Mouse (Mus musculus) adrenal gland, adult (tissue): ENCODE measurements around the gene Cacna2d3.

Experiments used
- DNase-seq, 2 experiments: peaks; one replicate each; pipeline ENCODE4 v3.0.0; 2022 to 2023; ENCODE audit warnings: low spot score in 1 of 2; ENCODE audit not compliant: inconsistent age in 2 of 2

The Cacna2d3 gene

DNA sequence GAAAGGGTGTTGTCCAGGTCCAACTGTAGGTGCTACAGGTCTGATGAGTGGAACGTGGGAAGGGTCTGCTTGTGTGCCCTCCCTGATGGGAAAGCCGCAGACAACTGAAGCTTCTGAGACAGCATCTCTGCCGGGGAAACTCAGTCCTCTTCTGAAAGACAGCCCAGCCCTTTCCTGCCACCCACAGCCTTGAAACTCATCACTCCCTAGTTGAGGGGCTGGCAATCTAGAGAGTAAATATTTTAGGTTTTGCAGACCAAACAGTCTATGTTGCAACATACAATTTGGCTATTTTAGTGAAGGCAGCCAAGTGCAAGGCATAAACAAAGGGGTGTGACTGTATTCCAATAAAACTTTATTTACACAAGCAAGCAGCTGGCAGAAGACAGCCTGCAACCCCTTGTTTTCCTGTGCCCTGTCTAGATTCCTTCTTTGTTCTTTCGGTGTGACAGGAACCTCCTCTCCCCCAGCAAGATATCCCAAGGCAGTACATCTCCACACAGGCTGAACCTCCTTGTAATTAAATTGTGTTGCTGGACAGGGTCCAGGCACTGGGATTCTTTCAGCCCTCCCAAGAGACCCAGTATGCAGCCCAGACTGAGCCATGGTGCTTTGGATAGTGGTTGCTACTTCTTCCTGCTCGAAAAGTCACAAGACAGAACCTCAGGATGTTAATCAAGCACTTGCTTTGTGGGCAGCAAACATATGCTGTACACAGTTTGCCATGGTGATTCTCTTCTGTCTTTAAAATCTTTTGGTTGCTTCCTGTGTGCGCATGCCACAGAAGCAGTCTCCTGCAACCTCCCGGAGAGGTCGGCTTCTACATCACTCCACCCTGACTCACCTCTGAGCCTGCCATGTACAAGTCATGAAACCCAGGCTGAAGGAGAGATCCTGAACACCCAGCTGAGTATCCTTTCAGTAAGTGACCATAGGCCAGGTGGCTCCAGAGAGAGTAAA is 317.5 kb downstream of the Cacna2d3 start:
- DNase-seq, result no peak

DNA sequence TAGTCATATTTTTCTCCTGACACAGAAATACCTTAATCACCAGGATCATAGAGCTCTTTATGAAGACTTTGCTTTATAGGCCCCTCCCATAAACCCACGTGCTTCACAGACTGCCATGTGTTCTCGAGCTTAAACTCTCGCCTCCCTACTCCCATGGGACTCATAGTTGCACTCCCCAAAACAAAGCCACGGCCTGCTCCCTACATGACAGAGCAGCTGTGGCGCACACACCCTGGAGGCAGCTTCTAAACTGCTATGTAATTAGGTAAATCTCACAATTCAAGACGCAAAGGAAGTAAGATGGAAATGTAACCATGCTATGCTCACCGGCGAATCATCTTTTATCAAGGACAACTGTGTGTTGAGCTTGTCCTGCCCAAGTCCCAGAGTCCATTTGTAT is 319.2 kb downstream of the Cacna2d3 start:
- DNase-seq, result no peak

- no peak for DNase-seq
Measured at GRCm38 (mm10) chr14:29393786-29394185, 327.9 kb downstream of the Cacna2d3 start.

- no peak for DNase-seq
Measured at GRCm38 (mm10) chr14:29392851-29393250, 328.8 kb downstream of the Cacna2d3 start.

DNA sequence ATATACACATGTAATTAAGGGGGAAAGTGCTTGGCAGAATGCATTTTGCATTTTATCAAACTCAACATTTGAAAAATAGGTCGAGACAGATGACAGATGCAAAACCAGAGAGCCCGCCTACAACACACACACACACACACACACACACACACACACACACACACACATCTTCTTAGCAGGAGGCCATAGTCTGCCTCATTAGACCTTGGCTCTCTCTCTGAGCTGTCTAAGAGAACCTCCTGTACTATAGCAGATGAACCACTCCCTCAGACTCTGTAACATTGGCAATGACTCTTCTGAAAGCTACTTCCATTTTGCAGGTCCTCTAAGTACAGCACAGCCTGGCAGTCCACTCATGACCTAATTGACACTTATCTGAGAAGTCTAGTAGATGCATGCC is 330.2 kb downstream of the Cacna2d3 start:
- DNase-seq, result no peak

GRCm38 (mm10) chr14:29387761-29388160 is 333.9 kb downstream of the Cacna2d3 start:
- DNase-seq, result peak; percentile 60 to 92

- peak in 1 of 2 experiments; percentile 72 for DNase-seq
Measured at GRCm38 (mm10) chr14:29385500-29385899, 336.2 kb downstream of the Cacna2d3 start.

- no peak for DNase-seq
Measured at GRCm38 (mm10) chr14:29382786-29383185, 338.9 kb downstream of the Cacna2d3 start.

GRCm38 (mm10) chr14:29366911-29367310 is 354.8 kb downstream of the Cacna2d3 start:
- no peak for DNase-seq

DNA sequence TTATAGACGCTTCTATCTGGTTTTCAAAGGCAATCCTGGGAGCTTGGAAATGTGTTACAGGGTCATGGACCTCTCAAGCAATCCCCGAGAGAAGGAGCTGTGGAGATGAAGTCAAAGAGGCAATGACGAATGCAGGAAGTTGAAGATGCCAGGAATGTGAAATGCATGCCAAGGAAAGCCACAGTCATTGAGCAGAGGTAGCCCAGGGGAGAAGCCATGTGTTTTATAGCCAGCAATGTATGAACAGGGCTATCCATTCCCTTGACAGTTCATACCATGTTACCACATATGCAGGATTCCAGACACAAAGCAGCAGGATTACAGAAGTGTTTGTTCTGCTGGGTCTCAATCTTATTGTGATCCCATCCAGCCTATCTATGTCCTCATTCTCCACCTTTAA is 359.2 kb downstream of the Cacna2d3 start:
- no peak for DNase-seq

DNA sequence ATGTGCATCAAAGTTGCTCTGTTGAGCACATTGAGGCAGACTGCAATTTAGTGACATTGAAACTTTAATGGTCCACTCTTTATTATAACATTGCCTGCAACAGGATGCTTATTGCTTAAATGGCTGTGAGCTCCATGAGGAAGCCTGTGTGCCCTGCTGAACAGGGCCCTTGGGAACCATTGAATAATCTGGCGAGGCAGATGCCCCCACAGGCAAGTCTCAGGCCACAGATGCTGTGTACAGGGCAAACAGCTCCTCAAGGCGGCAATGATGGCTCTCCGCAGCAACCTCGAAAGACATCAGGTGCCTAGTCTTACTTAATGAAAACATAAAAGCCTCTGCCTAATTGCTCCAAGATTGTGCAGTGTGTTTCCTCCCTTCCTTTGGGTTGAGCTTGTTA is 371.0 kb downstream of the Cacna2d3 start:
- no peak for DNase-seq

DNA sequence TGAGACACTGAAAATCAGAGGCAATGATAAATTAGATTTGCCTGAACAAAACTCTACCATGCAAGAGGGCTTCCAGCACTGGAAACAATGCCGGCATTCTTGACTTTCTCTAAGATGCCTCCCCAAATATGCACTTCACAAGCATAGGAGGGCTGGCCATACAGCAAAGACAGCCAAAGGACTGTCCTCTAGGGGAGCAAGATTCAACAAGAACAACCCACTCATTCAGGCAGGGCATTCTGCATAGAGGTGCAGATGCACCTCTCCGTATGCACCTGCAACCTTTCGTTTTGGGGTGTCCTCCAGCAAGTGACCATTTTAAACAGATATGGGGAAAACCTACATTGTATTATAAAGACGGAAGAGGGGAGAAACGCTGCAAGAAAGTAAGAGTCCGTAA is 380.1 kb downstream of the Cacna2d3 start:
- DNase-seq, result no peak

DNA sequence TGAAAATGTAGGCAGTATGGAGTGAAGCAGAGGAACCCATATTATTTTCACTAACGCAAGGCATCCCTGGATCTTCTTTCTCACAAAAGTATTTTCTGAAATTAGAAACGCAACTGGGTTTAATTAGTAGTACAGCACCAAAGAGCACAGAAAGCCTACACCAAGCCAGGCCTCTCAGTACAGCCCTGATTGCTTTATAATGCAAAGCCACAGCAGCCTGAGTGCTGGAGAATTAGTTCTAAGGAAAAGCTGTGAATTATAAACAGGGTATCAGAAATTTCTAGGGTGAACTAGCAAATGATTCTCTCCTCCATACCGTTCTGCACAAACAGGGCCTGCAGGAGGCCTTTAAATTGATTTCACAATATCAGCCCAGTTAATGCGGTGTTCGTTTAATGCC is 380.9 kb downstream of the Cacna2d3 start:
- DNase-seq, result no peak

GRCm38 (mm10) chr14:29334897-29335296 is 386.8 kb downstream of the Cacna2d3 start:
- no peak for DNase-seq

DNA sequence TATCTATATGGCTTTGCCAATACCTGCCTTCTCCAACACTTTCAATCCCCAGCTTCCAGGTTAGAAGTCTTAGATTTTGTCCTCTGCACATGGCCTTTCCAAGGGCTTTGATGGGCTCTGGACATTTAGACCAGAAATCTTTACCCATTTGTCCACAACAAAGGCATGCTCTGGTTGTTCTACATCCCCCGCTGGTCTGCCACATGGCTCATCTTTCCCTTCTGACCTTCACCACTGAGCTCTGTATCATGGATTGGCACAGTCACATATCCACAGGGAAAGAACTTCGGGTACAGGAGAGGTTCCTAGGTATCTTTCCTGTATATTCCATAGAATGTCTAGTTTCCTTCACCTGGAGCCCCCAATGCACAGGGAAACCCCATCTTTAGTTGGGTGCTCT is 387.4 kb downstream of the Cacna2d3 start:
- DNase-seq, result no peak

DNA sequence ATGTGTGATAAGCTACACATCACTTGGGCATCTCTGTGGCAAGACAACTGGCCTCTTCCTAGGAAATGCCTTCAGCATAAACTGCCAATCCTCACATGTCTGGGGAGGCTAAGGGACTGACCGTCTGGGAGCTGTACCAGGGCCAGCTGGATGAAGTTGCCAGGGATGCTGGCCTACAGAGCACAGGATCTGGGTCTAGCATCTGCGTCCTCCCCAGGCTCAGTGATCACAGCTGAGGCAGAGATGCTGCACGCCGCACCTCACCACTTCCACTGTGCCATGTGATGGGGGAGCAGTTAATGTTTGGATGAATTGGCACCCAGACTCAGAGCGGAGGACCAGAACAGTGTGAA is 397.3 kb downstream of the Cacna2d3 start:
- DNase-seq, result no peak

- no peak for DNase-seq
Measured at GRCm38 (mm10) chr14:29323718-29324429, 397.8 kb downstream of the Cacna2d3 start.

DNA sequence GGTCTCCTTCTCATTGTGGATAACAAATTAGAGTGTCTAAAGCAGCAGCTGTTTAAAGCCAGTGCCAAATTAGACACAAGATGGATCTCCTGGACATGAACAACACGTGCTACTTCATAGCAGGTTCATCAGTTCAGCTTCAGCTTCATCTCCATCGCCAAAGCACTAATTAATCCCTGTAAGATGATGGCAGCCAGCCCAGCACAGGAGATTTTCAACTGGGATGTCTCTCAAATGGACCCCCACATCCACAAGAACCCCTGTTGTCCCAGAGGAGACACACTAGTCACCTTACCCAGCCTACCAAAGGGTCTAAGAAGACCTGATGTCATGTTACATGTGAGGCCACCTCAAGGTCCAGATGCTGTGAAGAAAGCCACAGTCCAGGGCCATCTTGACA is 408.2 kb downstream of the Cacna2d3 start:
- no peak for DNase-seq

- peak; percentile 11 to 27 for DNase-seq
Measured at GRCm38 (mm10) chr14:29305623-29306022, 416.0 kb downstream of the Cacna2d3 start.

GRCm38 (mm10) chr14:29296185-29296754 is 425.4 kb downstream of the Cacna2d3 start:
- DNase-seq, result no peak

GRCm38 (mm10) chr14:29278901-29279300 is 442.8 kb downstream of the Cacna2d3 start:
- DNase-seq, result no peak

DNA sequence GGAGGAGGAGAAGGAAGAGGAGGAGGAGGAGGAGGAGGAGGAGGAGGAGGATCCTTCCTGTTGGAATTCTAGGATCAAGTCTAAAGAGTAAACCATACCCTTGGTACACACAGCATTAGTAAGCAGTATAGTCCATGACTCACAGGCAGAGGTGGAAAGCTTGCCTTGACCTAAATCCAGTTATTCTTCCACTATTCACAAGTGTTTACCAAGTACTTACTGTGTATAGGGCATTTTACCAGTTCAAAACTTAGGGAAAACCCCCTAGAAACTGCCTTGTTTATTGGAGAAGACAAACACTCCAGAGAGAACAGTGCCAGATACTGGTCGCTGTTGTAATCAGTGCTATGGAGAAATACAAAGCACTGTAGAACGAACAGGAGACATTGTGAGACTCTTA is 443.3 kb downstream of the Cacna2d3 start:
- DNase-seq, result peak in 1 of 2 experiments; percentile 78
